Mouse (Mus musculus) midbrain, embryonic 12.5 days (tissue): Measurements from ENCODE around the gene Lrrc75a. TPM values are rescaled to one million over a fixed set of nuclear protein-coding genes. Genes with fewer than 3 reads are reported as not detected.
A peak's percentile ranks its signal among the peaks of the same experiment; 100 is the strongest.

Experiments
- ATAC-seq: fragments of 200-750 bp; cut with Nextera tagmentation; 2 replicates; pipeline ENCODE4 v1.8.0; 2017; ENCODE audit warnings: low read depth, moderate TSS enrichment, moderate library complexity; ENCODE audit not compliant: low FRiP score
- H3K27ac ChIP-seq: fragments of 300-500 bp; sonication (generic); replicated peaks from 2 replicates; pipeline ENCODE4 v1.5.1; 2016; ENCODE audit warnings: mild to moderate bottlenecking
- H3K27me3 ChIP-seq: fragments of 300-500 bp; sonication (generic); 2 replicates; pipeline ENCODE4 v1.6.1; 2016; ENCODE audit warnings: mild to moderate bottlenecking
- H3K36me3 ChIP-seq: fragments of 300-500 bp; sonication (generic); 2 replicates; pipeline ENCODE4 v1.6.1; 2016
- H3K4me1 ChIP-seq: fragments of 300-500 bp; sonication (generic); 2 replicates; pipeline ENCODE4 v1.6.1; 2016
- H3K4me2 ChIP-seq: fragments of 300-500 bp; sonication (generic); replicated peaks from 2 replicates; pipeline ENCODE4 v1.6.1; 2016; ENCODE audit warnings: mild to moderate bottlenecking, moderate library complexity
- H3K4me3 ChIP-seq: fragments of 300-500 bp; sonication (generic); 2 replicates; pipeline ENCODE4 v1.5.1; 2016; ENCODE audit warnings: mild to moderate bottlenecking
- H3K9ac ChIP-seq: fragments of 300-500 bp; sonication (generic); replicated peaks from 2 replicates; pipeline ENCODE4 v1.6.1; 2016; ENCODE audit warnings: mild to moderate bottlenecking, moderate library complexity
- H3K9me3 ChIP-seq: fragments of 300-500 bp; sonication (generic); 2 replicates; pipeline ENCODE4 v1.6.1; 2016; ENCODE audit warnings: mild to moderate bottlenecking
- WGBS: fragments of 180-500 bp; shearing (Covaris S2); methylation state at CpG from one replicate; pipeline ENCODE4 v1.1.7; 2016; 5-methylcytosine and 5-hydroxymethylcytosine counted together
- polyA plus RNA-seq: library from polyadenylated mRNA; unstranded; fragments of >200 nt; fragmentation: Nextera tagmentation; extraction: Ambion mirVana; gene quantifications from 2 replicates; pipeline ENCODE4 v1.2.1, GENCODE M21; 2016

The Lrrc75a gene
- polyA plus RNA-seq, 1 experiment from 2014 or later: 12.8 TPM

GRCm38 (mm10) chr11:62557205-62557604 lies 91.1 kb downstream of the Lrrc75a start:
- Histone ChIP-seq H3K4me2 (no peak overlapping the region), H3K36me3 (peaks cover 29% of the 10 kb centered on the region), H3K9me3 (no peaks in the 10 kb centered on the region), H3K27ac (no peak overlapping the region), H3K27me3 (peaks cover 7% of the 10 kb centered on the region), H3K9ac (no peak overlapping the region), H3K4me3 (no peak overlapping the region), H3K4me1 (peaks cover 23% of the 10 kb centered on the region)
- no peak for ATAC-seq
- WGBS: 73% methylated on average over 5 of the region's 5 CpGs

DNA sequence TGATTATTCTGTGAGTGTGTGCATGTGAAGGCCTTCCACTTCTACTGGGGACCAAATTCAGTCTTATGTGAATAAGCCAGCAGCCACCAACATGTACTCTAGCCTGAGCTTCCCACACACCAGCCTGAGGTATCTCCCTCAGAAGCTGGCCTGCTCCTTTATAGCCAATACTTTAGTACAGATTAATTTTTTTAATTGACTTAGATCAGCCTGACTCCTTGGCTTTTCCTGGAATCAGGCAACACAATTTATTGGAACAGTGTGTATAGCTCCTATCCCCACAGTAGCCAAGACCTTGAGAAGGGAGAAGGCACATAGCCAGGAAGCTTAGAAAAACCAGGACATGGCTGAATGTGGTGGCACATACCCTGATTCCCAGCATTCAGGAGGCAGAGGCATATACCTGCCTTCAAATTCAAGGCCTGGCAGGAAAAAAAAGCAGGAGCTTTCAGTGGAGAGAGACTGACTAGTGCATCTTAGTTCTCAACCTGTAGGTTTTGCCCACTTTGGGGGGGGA lies 92.4 kb downstream of the Lrrc75a start:
- no peak for ATAC-seq
- H3K27ac ChIP-seq: no peak overlapping the region; the same call in 1 of the 2 replicates
- H3K4me3 ChIP-seq: no peak overlapping the region
- peaks cover 23% of the 10 kb centered on the region for H3K4me1 ChIP-seq
- 0 out of 2 replicates have a peak overlapping the region, but pooled peaks have one; percentile 96 for H3K4me2 ChIP-seq
- no peak overlapping the region for H3K9ac ChIP-seq
- no peaks in the 10 kb centered on the region for H3K9me3 ChIP-seq
- H3K27me3 ChIP-seq: peaks cover 7% of the 10 kb centered on the region
- peaks cover 29% of the 10 kb centered on the region for H3K36me3 ChIP-seq

DNA sequence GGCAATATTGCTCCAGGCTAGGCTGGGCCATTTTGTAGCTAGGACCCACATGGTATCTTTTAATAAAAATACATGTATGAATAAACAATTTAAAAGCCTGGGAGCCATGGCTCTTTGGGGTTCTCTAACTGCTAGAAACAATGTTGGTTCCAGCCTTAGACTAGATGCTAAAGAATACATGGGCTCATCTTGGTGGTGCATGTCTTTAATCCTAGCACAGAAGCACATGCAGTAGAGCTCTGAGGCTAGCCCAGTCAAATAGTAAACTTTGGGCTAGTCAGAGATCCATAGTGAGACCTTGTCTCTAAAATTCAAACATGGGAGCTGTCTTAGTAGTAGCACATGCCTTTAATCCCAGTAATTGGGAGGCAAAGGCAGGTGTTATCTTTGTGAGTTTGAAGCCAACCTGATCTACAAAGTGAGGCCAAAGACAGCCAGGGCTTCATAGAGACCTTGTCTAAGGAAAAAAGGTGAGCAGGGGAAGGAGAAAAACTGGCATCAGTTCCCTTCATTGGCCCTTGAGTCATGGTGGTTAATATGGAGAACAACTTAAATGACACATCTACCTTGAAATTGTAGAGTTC lies 93.3 kb downstream of the Lrrc75a start:
- peaks cover 24% of the 10 kb centered on the region for H3K4me1 ChIP-seq
- peaks cover 3% of the 10 kb centered on the region for H3K27me3 ChIP-seq
- peak overlapping the region; percentile 96 for H3K4me2 ChIP-seq
- H3K36me3 ChIP-seq: peaks cover 29% of the 10 kb centered on the region
- H3K27ac ChIP-seq: no peak overlapping the region
- no peaks in the 10 kb centered on the region for H3K9me3 ChIP-seq
- H3K4me3 ChIP-seq: peak overlapping the region; percentile 57; the same call in 1 of the 2 replicates
- H3K9ac ChIP-seq: no peak overlapping the region
- ATAC-seq: no peak

Other genes with a start within 250 kb of the Lrrc75a start
- 11.2 and 12.0 TPM in 2 replicates for gene Pigl, start 190.1 kb downstream of the Lrrc75a start, polyA plus RNA-seq
- 201 and 209 TPM in 2 replicates for gene Ncor1, start 190.0 kb downstream of the Lrrc75a start, polyA plus RNA-seq
- gene Cenpv, start 109.3 kb downstream of the Lrrc75a start, polyA plus RNA-seq: 73.6 and 86.9 TPM in 2 replicates
- 3,778 and 3,810 TPM in 2 replicates for gene Ubb, start 97.4 kb downstream of the Lrrc75a start, polyA plus RNA-seq
- 10.9 and 12.7 TPM in 2 replicates for gene Trpv2, start 74.0 kb downstream of the Lrrc75a start, polyA plus RNA-seq
- gene Mmgt2, start 141 bp upstream of the Lrrc75a start, polyA plus RNA-seq: 36.4 and 39.9 TPM in 2 replicates
- gene Zfp287, start 83.4 kb upstream of the Lrrc75a start, polyA plus RNA-seq: 20.4 and 21.1 TPM in 2 replicates
- gene Gm10428, start 104.6 kb upstream of the Lrrc75a start, polyA plus RNA-seq: not detected in 2 replicates
- 31.8 and 34.0 TPM in 2 replicates for gene Zfp286, start 140.9 kb upstream of the Lrrc75a start, polyA plus RNA-seq
- gene Trim16, start 171.7 kb upstream of the Lrrc75a start, polyA plus RNA-seq: 4.5 and 6.1 TPM in 2 replicates
- gene Fbxw10, start 198.5 kb upstream of the Lrrc75a start, polyA plus RNA-seq: 0.45 and 0.64 TPM in 2 replicates
- 45.1 and 46.1 TPM in 2 replicates for gene Tvp23b, start 230.9 kb upstream of the Lrrc75a start, polyA plus RNA-seq